8 mouse cellular contexts compared by ENCODE assay signal in genomic region chr8:119604996-119605395, GRCm38 (mm10). TPM values are rescaled to one million over a fixed set of nuclear protein-coding genes. Genes with fewer than 3 reads are reported as not detected.
A peak's percentile ranks its signal among the peaks of the same experiment; 100 is the strongest.
DNase-seq lines count a peak whose midpoint lies in the region; ATAC-seq lines count a peak whose summit lies in the region.

Taf1c (minus strand) TSS chr8:119605222.

- H3K9me3 ChIP-seq in heart, embryonic 14.5 days (ENCODE audit: control insufficient read depth, low read length) = peaks cover 8% of the 10 kb centered on the region; the same call in 1 of the 2 replicates
- H3K9me3 ChIP-seq in liver, embryonic 13.5 days (replicated peaks) = 0 out of 2 replicates have a peak, but pooled peaks cover 4% of the 10 kb centered on the region
- 0 out of 2 replicates have a peak, but pooled peaks cover 7% of the 10 kb centered on the region for H3K9me3 ChIP-seq in stomach, embryonic 16.5 days (replicated peaks; ENCODE audit: control insufficient read depth, low read length)

- H3K4me1 ChIP-seq in heart, embryonic 14.5 days (ENCODE audit: control insufficient read depth in 2 of 2, insufficient read depth in 2 of 2, low read length in 2 of 2) = peaks cover 6 to 8% of the 10 kb centered on the region in 2 experiments
- peaks cover 17% of the 10 kb centered on the region for H3K4me1 ChIP-seq in liver, embryonic 13.5 days (replicated peaks)
- H3K4me1 ChIP-seq in stomach, embryonic 16.5 days (ENCODE audit: control insufficient read depth, insufficient read depth, low read length) = peaks cover 10% of the 10 kb centered on the region

- DNase-seq in c-Kit-negative CD71-positive TER-119-positive erythroid progenitor cells, embryonic 14.5 days (ENCODE audit: low read depth, low spot score) = peak; percentile 88
- DNase-seq in fibroblast of lung, adult 2 months (ENCODE audit: low read depth) = peak; percentile 74
- peak; percentile 94 for DNase-seq in kidney, postnatal 14 days
- DNase-seq in liver, embryonic 13.5 days = peak; percentile 87
- DNase-seq in neural tube, embryonic 10.5 days (ENCODE audit: extremely low spot score, low spot score) = peak; percentile 95

- peak within 1 kb of the TSS; percentile 91 for H3K9ac ChIP-seq in heart, embryonic 14.5 days (ENCODE audit: low read length)
- H3K9ac ChIP-seq in liver, embryonic 13.5 days = peak within 1 kb of the TSS; percentile 85
- H3K9ac ChIP-seq in stomach, embryonic 16.5 days (ENCODE audit: low read length) = peak within 1 kb of the TSS; percentile 92

- H3K27ac ChIP-seq in heart, embryonic 14.5 days (replicated peaks in 1 of 2; ENCODE audit: control insufficient read depth in 1 of 2, insufficient read depth in 1 of 2, low read depth in 2 of 2, low read length in 2 of 2) = 0 out of 4 replicates have a peak within 1 kb of the TSS, but pooled peaks of 1 of the 2 experiments have one; percentile 25
- peak within 1 kb of the TSS; percentile 72 for H3K27ac ChIP-seq in liver, embryonic 13.5 days
- H3K27ac ChIP-seq in stomach, embryonic 16.5 days (ENCODE audit: low read length) = peak within 1 kb of the TSS; percentile 61

- H3K4me3 ChIP-seq in heart, embryonic 14.5 days (ENCODE audit: control insufficient read depth in 1 of 2, insufficient read depth in 1 of 2, low read depth in 1 of 2, low read length in 2 of 2) = peak within 1 kb of the TSS; percentile 71 to 78
- peak within 1 kb of the TSS; percentile 78 for H3K4me3 ChIP-seq in liver, embryonic 13.5 days (replicated peaks)
- peak within 1 kb of the TSS; percentile 82 for H3K4me3 ChIP-seq in stomach, embryonic 16.5 days (replicated peaks; ENCODE audit: low read length)

- peaks cover 31% of the 10 kb centered on the region for H3K36me3 ChIP-seq in heart, embryonic 14.5 days (ENCODE audit: control insufficient read depth, insufficient read depth, low read length)
- peaks cover 30% of the 10 kb centered on the region for H3K36me3 ChIP-seq in liver, embryonic 13.5 days
- peaks cover 17% of the 10 kb centered on the region for H3K36me3 ChIP-seq in stomach, embryonic 16.5 days (ENCODE audit: control insufficient read depth, insufficient read depth, low read length)

- under 1% methylated on average over 23 of the region's 23 CpGs for WGBS in heart, embryonic 14.5 days
- WGBS in liver, embryonic 13.5 days (ENCODE audit: insufficient replicate concordance) = under 1% methylated on average over 23 of the region's 23 CpGs
- WGBS in stomach, embryonic 16.5 days = under 1% methylated on average over 23 of the region's 23 CpGs

- ATAC-seq in CD4-positive, CD25-positive, alpha-beta regulatory T cell, adult 4 months = peak; percentile 100
- ATAC-seq in heart, embryonic 14.5 days (ENCODE audit: insufficient number of reproducible peaks, insufficient read depth, low FRiP score, low read depth) = peak; percentile 49
- peak; percentile 82 for ATAC-seq in liver, embryonic 13.5 days (ENCODE audit: low read depth)
- peak; percentile 87 for ATAC-seq in stomach, embryonic 16.5 days (ENCODE audit: insufficient read depth, low FRiP score)

- H3K4me2 ChIP-seq in heart, embryonic 14.5 days (ENCODE audit: low read length) = peak within 1 kb of the TSS; percentile 93
- H3K4me2 ChIP-seq in liver, embryonic 13.5 days = peak within 1 kb of the TSS; percentile 85
- peak within 1 kb of the TSS; percentile 86 for H3K4me2 ChIP-seq in stomach, embryonic 16.5 days (ENCODE audit: low read depth, low read length)

- no peaks in the 10 kb centered on the region for H3K27me3 ChIP-seq in heart, embryonic 14.5 days (ENCODE audit: control insufficient read depth, insufficient read depth, low read length)
- H3K27me3 ChIP-seq in liver, embryonic 13.5 days = no peaks in the 10 kb centered on the region
- no peaks in the 10 kb centered on the region for H3K27me3 ChIP-seq in stomach, embryonic 16.5 days (ENCODE audit: control insufficient read depth, insufficient read depth, low read length)

RNA-seq across cellular contexts. Expression of gene Taf1c, which starts in this region (rescaled TPM):
- polyA plus RNA-seq in CD4-positive, CD25-positive, alpha-beta regulatory T cell, adult 4 months (2017; shearing (Covaris generic)) = 10 to 100 TPM; 13.3 to 17.1 TPM
- 5.4 and 6.2 TPM in 2 replicates for polyA plus RNA-seq in heart, embryonic 14.5 days (2014; fragmentation: Nextera tagmentation; extraction: Ambion mirVana)
- polyA plus RNA-seq in liver, embryonic 13.5 days (2015; fragmentation: Nextera tagmentation; extraction: Ambion mirVana) = 6.6 and 6.8 TPM in 2 replicates
- polyA plus RNA-seq in stomach, embryonic 16.5 days (2015; fragmentation: Nextera tagmentation; extraction: Ambion mirVana) = 11.0 and 11.3 TPM in 2 replicates

Comparison
In these comparisons a context has a peak if more than half of its experiments do, and no peak if none do; other contexts are left out.
1. ATAC-seq: peak in every context shown above with its lines; median percentile 100 in CD4-positive, CD25-positive, alpha-beta regulatory T cell, adult 4 months; 87 in stomach, embryonic 16.5 days; 82 in liver, embryonic 13.5 days; 49 in heart, embryonic 14.5 days.